Mouse (Mus musculus): ENCODE data around the gene Kdm4b. TPM values are rescaled to one million over a fixed set of nuclear protein-coding genes. Genes with fewer than 3 reads are reported as not detected.

The Kdm4b gene
- polyA plus RNA-seq, 1 experiment from 2014 or later, result 71.5 TPM

- H3K27me3 ChIP-seq, result no peaks in the 10 kb centered on the region
- H3K9me3 ChIP-seq, result no peaks in the 10 kb centered on the region
- peak overlapping the region; percentile 30 for H3K4me3 ChIP-seq
- peak overlapping the region; percentile 54 for H3K27ac ChIP-seq (replicated peaks)
- no peaks in the 10 kb centered on the region for H3K36me3 ChIP-seq
- H3K4me1 ChIP-seq (replicated peaks), result peaks cover 25% of the 10 kb centered on the region
- no peak for ATAC-seq (ENCODE audit: low FRiP score, low read depth)
- H3K4me2 ChIP-seq, result peak overlapping the region; percentile 53
- H3K9ac ChIP-seq, result peak overlapping the region; percentile 20; the same call in 1 of the 2 replicates
- WGBS, result 6% methylated on average over 23 of the region's 23 CpGs
These were observed 36.2 kb upstream of the Kdm4b start for GRCm38 (mm10) chr17:56289371-56290331.

DNA sequence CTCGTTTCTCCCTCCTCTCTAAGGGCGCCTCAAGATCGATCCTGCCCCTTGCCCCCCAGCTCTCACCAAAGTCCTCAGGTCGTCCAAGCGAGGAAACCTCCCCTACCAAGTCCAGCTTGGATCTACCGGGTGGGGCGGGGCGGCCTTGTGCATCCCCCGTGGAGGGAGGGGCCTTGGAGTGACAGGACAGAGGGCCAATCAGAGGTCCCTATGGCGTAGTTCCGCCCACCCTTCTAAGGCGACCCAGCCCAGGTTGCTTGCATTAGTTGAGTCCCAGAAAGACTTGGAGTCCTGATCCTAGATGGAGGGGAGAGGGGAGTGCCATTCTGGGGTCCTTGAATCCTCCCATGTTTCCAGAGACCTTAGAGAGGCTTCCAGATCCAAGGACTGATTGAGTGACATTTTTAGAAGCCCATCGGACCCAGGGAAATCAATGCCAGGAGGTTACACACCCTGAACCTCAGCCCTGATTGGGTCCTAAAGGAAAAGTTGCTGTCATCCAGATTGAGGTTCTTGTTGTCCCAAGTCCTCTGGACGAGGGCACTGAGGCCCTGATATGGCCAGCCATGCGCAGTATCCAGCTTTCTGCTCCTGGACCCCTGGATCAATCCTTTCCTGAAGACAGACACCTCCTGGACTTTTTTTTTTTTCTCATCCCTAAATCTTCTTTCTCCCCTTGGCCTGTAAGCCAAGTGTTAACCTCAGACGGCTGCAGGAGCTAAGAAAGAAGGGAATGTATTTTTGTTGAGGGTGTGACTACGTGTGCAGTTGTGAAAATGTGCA lies 35.3 kb upstream of the Kdm4b start:
- H3K9ac ChIP-seq, result peak overlapping the region; percentile 20; the same call in 1 of the 2 replicates
- H3K4me3 ChIP-seq, result peak overlapping the region; percentile 30
- ATAC-seq (ENCODE audit: low FRiP score, low read depth), result peak; percentile 47; the same call in 1 of the 2 replicates
- H3K4me1 ChIP-seq (replicated peaks), result peaks cover 25% of the 10 kb centered on the region
- 8% methylated on average over 16 of the region's 17 CpGs for WGBS
- H3K27ac ChIP-seq (replicated peaks), result peak overlapping the region; percentile 63
- no peaks in the 10 kb centered on the region for H3K9me3 ChIP-seq
- H3K36me3 ChIP-seq, result no peaks in the 10 kb centered on the region
- H3K27me3 ChIP-seq, result no peaks in the 10 kb centered on the region
- peak overlapping the region; percentile 53 for H3K4me2 ChIP-seq

- ATAC-seq (ENCODE audit: low FRiP score, low read depth), result peak; percentile 83
- Histone ChIP-seq H3K36me3 (no peaks in the 10 kb centered on the region), H3K4me1 (replicated peaks) (peaks cover 25% of the 10 kb centered on the region), H3K27me3 (no peaks in the 10 kb centered on the region), H3K4me3 (peak overlapping the region; percentile 30), H3K9ac (no peak overlapping the region; the same call in 1 of the 2 replicates), H3K9me3 (no peaks in the 10 kb centered on the region), H3K27ac (replicated peaks) (peak overlapping the region; percentile 63), H3K4me2 (peak overlapping the region; percentile 53)
- 0% methylated on average over 16 of the region's 16 CpGs for WGBS
These were observed 34.7 kb upstream of the Kdm4b start for GRCm38 (mm10) chr17:56291171-56291511.

DNA sequence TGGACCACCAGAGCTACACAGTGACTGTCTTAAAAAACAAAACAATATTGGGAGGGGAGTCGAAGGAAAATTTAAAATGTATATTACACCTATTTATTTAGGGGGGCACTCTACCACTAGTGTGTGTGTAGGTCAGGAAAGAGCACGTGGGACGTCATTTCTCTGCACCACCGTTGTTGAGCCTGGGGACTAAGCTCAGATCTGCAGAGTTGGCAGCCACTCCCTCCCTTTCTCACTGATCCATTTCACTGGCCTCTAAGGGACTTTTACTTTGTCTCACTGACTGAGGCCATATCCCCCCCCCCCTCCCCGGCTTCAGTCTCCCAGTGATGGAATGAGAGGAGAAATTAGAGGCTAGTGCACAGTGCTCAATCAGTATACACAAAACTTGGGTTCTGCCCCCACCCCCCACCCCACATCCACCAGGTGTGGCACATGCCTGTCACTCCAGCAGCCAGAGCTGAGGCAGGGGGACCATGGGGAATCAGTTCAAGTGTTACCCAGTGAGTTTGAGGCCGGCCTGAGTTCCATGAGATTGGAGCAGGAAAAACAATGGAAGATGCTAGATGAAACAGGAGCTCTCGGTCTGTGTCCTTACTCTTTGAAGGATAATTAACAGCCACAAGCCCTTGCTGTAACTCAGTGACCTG lies 33.9 kb upstream of the Kdm4b start:
- no peaks in the 10 kb centered on the region for H3K27me3 ChIP-seq
- no peak overlapping the region for H3K9ac ChIP-seq
- ATAC-seq (ENCODE audit: low FRiP score, low read depth), result no peak
- no peak overlapping the region for H3K4me3 ChIP-seq
- peaks cover 25% of the 10 kb centered on the region for H3K4me1 ChIP-seq (replicated peaks)
- H3K36me3 ChIP-seq, result no peaks in the 10 kb centered on the region
- H3K27ac ChIP-seq (replicated peaks), result 0 out of 2 replicates have a peak overlapping the region, but pooled peaks have one; percentile 63
- no peaks in the 10 kb centered on the region for H3K9me3 ChIP-seq
- 65% methylated on average over 7 of the region's 7 CpGs for WGBS
- no peak overlapping the region for H3K4me2 ChIP-seq

GRCm38 (mm10) chr17:56292531-56293222 lies 33.2 kb upstream of the Kdm4b start, which contains the start of gene Plin3:
TSS of gene Plin3 (minus strand) at chr17:56292873.
- no peak within 1 kb of the TSS for H3K4me2 ChIP-seq

DNA sequence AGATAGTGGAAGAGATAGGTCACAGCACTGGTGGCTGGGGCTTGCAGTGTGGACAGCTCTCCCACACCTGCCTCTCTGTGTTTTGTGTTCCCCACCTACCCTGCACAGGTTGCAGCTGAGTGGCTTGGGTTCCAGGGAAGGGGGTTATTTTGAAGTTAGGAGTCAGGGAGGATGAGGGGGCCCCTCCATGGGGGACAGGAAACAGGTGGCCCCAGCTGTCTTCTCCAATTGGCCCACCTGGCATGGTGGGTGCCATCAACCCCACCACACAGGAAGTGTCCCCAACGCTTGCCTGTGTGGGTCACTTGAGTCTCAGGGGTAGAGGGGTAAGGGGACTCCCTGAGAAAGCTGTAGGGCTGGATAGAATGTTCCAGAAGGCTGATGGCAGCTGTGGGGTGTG lies 32.6 kb upstream of the Kdm4b start:
- Histone ChIP-seq H3K27ac (replicated peaks) (no peak overlapping the region), H3K4me1 (replicated peaks) (peaks cover 25% of the 10 kb centered on the region), H3K9me3 (no peaks in the 10 kb centered on the region), H3K36me3 (no peaks in the 10 kb centered on the region), H3K4me2 (no peak overlapping the region), H3K9ac (no peak overlapping the region), H3K27me3 (no peaks in the 10 kb centered on the region), H3K4me3 (no peak overlapping the region)
- no peak for ATAC-seq (ENCODE audit: low FRiP score, low read depth)
- 69% methylated on average over 1 of the region's 1 CpGs for WGBS

More at GRCm38 (mm10) chr17:56292531-56293222, 33.2 kb upstream of the Kdm4b start, which contains the start of gene Plin3:
- Histone ChIP-seq H3K27me3 (no peaks in the 10 kb centered on the region), H3K27ac (replicated peaks) (0 out of 2 replicates have a peak within 1 kb of the TSS, but pooled peaks have one; percentile 63), H3K4me1 (replicated peaks) (peaks cover 25% of the 10 kb centered on the region), H3K36me3 (no peaks in the 10 kb centered on the region), H3K4me3 (no peak within 1 kb of the TSS), H3K9me3 (no peaks in the 10 kb centered on the region), H3K9ac (no peak within 1 kb of the TSS)
- 87% methylated on average over 4 of the region's 4 CpGs for WGBS
- ATAC-seq (ENCODE audit: low FRiP score, low read depth), result no peak

DNA sequence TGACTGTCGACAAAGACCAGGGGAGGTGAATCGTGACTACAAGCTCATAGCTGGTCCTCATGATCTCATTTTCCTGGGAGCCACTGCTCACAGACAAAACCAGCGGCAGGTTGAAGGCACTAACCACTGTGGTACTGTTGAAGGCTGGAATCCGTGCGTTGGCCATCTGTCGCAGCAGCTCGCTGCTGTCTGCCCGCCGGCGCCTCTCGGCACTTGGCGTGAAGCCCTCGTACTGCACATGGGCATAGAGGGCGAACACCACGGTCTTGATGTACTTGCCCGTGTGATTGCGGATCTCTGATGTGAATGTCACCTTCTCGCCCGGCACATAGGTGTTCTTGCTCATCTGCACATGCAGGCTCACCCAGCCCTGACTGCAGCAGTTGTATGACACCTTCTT lies 31.6 kb upstream of the Kdm4b start:
- H3K27me3 ChIP-seq, result no peaks in the 10 kb centered on the region
- no peaks in the 10 kb centered on the region for H3K36me3 ChIP-seq
- H3K4me3 ChIP-seq, result no peak overlapping the region
- H3K4me2 ChIP-seq, result no peak overlapping the region
- 80% methylated on average over 19 of the region's 19 CpGs for WGBS
- H3K9ac ChIP-seq, result no peak overlapping the region
- H3K4me1 ChIP-seq (replicated peaks), result peaks cover 23% of the 10 kb centered on the region
- H3K27ac ChIP-seq (replicated peaks), result no peak overlapping the region
- no peak for ATAC-seq (ENCODE audit: low FRiP score, low read depth)
- no peaks in the 10 kb centered on the region for H3K9me3 ChIP-seq

GRCm38 (mm10) chr17:56296201-56296600 lies 29.7 kb upstream of the Kdm4b start:
- no peaks in the 10 kb centered on the region for H3K36me3 ChIP-seq
- H3K27me3 ChIP-seq, result no peaks in the 10 kb centered on the region
- ATAC-seq (ENCODE audit: low FRiP score, low read depth), result no peak
- peaks cover 4% of the 10 kb centered on the region for H3K4me1 ChIP-seq (replicated peaks)
- WGBS, result 70% methylated on average over 1 of the region's 1 CpGs
- no peak overlapping the region for H3K4me3 ChIP-seq
- H3K9me3 ChIP-seq, result no peaks in the 10 kb centered on the region
- H3K27ac ChIP-seq (replicated peaks), result no peak overlapping the region
- H3K9ac ChIP-seq, result no peak overlapping the region
- H3K4me2 ChIP-seq, result no peak overlapping the region

- 93% methylated on average over 1 of the region's 1 CpGs for WGBS
- Histone ChIP-seq H3K36me3 (no peaks in the 10 kb centered on the region), H3K4me1 (replicated peaks) (peaks cover 2% of the 10 kb centered on the region), H3K4me3 (no peak overlapping the region), H3K9me3 (no peaks in the 10 kb centered on the region), H3K27me3 (no peaks in the 10 kb centered on the region), H3K4me2 (no peak overlapping the region), H3K9ac (no peak overlapping the region), H3K27ac (replicated peaks) (no peak overlapping the region)
- no peak for ATAC-seq (ENCODE audit: low FRiP score, low read depth)
These were observed 27.6 kb upstream of the Kdm4b start for GRCm38 (mm10) chr17:56298238-56298637.

GRCm38 (mm10) chr17:56300186-56300585 lies 25.7 kb upstream of the Kdm4b start, which contains the start of gene Arrdc5:
TSS of gene Arrdc5 (minus strand) at chr17:56300286.
- 95% methylated on average over 9 of the region's 9 CpGs for WGBS
- Histone ChIP-seq H3K4me1 (replicated peaks) (peaks cover 16% of the 10 kb centered on the region), H3K4me3 (no peak within 1 kb of the TSS), H3K9me3 (no peaks in the 10 kb centered on the region), H3K9ac (no peak within 1 kb of the TSS), H3K27ac (replicated peaks) (no peak within 1 kb of the TSS), H3K27me3 (no peaks in the 10 kb centered on the region), H3K36me3 (no peaks in the 10 kb centered on the region), H3K4me2 (no peak within 1 kb of the TSS)
- ATAC-seq (ENCODE audit: low FRiP score, low read depth), result no peak

GRCm38 (mm10) chr17:56302363-56302996 lies 23.4 kb upstream of the Kdm4b start:
- no peaks in the 10 kb centered on the region for H3K9me3 ChIP-seq
- peak overlapping the region; percentile 80 for H3K4me2 ChIP-seq
- peak; percentile 9; the same call in 1 of the 2 replicates for ATAC-seq (ENCODE audit: low FRiP score, low read depth)
- H3K36me3 ChIP-seq, result no peaks in the 10 kb centered on the region
- no peaks in the 10 kb centered on the region for H3K27me3 ChIP-seq
- 24% methylated on average over 13 of the region's 13 CpGs for WGBS
- no peak overlapping the region for H3K27ac ChIP-seq (replicated peaks)
- H3K9ac ChIP-seq, result no peak overlapping the region
- H3K4me1 ChIP-seq (replicated peaks), result peaks cover 17% of the 10 kb centered on the region
- H3K4me3 ChIP-seq, result no peak overlapping the region

Data from hindbrain, embryonic 15.5 days (tissue).